Mouse (Mus musculus) thymus, postnatal 10 days (tissue): ENCODE measurements around the gene Fam57b.

Source experiments
- DNase-seq, 2 experiments: peaks; one replicate each; pipeline ENCODE4 v3.0.0; 2021; ENCODE audit warnings: low spot score in 2 of 2

Fam57b gene

DNA sequence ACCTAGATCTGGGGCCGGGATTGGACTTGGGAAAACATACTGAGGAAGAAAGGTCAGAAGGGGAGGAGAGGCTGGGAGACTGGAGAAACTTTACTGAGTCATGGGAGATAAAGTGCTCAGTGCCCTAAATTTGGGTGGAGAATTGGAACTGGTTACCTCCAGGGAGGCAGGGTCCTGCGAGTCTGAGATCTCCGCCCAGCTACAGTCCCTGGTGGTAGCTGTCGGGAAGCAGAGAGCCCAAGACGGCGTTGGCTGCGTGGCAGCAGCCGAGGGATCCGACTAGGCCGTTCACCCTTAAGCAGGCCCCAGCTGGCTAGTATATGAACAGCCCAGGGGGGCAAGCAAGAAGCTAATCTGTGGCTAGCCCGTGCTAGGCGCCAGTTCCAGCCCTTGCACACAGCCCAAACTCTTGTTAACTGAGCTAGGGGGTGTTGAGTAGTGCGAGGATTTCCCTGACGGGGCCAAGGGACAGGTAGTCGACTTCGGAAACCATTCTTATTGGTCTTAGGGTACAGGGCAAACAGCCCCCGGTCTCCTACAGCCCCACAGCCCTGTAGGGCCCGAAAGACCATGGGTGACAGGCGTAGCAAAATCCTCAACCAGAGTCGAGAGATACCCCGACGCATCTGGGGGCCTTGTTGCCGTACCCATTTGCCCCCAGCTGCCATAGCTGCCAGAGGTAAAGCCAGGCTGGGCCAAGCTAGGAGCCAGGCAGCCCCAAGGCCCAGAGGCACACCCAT lies 72.5 kb downstream of the Fam57b start:
- no peak for DNase-seq

DNA sequence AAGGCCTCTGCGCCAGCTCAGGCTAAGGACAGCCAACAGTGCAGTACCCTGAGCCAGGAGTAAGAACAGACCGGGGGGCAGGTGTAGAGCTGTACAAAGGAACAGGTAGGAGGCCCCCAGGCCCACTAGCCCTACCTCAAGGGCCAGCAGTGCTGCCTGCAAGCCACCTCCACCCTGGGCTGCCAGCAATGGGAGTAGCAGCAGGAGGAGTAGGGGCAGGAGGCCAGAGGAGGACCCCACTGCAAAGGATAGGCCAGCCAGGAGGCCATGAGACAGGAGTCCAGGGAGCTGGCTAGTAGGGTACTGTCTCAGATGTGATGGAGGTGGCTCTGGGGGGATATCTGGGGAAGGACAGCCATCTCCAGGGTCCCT lies 73.0 kb downstream of the Fam57b start:
- no peak for DNase-seq

DNA sequence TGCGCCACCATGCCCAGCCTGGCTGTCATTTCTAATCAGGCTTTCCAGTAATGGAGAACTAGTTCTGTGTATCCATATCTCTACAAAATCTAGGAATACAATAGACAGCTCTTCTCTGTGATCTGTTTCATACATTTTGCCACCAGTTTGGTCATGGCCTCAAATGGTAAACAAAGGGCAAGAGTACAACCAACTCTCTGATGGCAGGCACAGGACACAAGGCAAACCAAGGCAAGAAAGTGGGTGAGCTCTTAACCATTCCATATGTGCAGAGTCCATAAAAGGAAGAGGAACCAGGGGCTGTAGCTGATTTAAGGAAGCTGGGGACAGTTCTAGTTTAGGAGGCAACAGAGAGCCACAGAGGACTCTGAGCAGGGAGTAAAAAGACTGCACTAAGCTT lies 79.8 kb downstream of the Fam57b start:
- no peak for DNase-seq
